Mouse (Mus musculus) monocyte, adult 5-6 weeks (primary cell): ENCODE data around the gene Rnf181. TPM values are rescaled to one million over a fixed set of nuclear protein-coding genes. Genes with fewer than 3 reads are reported as not detected.

Source experiments
- ATAC-seq: fragments of 153-309, 156-312 bp; replicated peaks from 2 replicates; pipeline ENCODE4 v1.8.0; 2017; ENCODE audit warnings: mild to moderate bottlenecking; ENCODE audit not compliant: low TSS enrichment, insufficient number of reproducible peaks, severe bottlenecking, poor library complexity, low FRiP score
- total RNA-seq: library from RNA; stranded (forward); fragments of 200-1000, 200-491, 200-594 nt; gene quantifications from 3 replicates; pipeline ENCODE4 v1.2.3, GENCODE M21; 2017

The Rnf181 gene
- total RNA-seq, 1 experiment from 2014 or later, result 56.1 TPM

DNA sequence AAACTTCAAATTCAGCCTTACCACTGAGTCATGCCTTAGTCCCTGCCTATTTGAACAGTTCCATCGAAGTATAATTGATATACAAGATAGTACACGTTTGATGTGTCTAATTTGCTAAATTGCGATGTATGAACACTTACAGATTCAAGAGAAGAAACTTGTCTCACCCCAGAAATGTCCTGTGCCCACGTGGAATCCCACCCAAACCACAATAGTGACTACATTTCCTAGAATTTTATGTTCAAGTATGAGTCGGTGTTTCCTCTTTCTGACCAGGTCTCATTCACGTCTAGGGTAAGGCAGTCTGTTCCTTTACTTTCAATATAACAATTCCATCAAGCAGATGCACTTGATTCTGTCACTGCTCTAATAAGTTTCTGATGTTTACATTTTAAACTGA, 21.1 kb downstream of the Rnf181 start:
- no peak for ATAC-seq

DNA sequence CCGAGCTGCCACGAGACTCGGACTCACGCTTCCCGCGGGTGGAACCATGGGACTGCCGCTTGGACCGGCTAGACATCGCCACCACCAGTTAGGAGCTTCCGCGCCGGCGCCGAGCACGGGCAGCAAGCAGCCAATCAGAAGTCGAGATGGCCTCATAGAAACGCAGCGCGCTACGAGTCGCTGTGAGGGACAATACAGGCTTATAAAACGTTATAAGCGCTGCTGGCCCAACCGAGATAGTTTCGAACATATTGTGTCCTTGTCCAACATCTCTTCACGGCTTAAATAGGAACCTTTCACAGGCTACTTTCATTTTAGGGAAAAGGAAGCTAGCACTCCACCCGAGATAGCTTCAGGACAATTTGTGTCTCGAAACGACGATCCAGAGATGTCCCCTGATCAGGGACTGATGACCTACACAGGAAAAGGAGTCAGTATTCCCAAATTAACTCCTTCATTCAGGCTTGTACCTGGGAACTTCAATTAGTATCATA, 21.6 kb downstream of the Rnf181 start, which contains the start of gene Usp39:
Gene Usp39, minus strand, starts transcription at position 111 of the 494 bp plus-strand sequence.
- ATAC-seq, result peak; percentile 91

DNA sequence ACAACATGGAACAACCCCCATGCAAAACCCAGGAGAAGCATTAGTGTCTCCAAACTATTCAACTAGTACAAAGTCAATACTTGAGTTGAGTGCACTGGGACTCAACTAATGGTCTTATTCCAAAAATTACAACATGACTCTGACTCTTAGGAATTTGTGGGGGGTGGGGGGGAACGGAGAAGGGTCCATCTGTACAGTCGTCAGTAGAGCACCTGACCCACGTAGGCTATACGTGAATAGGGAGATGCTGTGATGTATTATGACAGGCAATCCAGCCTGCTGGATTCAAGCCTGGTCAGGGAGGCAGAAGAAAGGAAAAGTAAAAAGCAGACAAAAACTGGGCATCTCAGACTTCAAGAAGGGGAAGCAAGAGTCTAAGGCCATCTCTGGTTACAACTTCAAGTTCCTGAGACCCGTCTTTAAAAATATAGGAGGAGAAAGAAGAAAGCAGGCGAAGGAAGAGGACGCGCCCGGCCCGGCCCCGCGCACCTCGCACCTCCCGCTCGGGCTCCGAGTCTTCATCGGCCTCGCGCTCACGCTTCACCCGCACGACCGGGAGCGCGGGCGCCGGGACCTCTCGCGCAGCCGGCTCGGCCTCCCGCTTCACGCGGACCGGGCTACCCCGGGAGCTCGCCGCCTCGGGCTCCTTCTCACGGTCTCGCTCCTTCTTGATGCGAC, 22.2 kb downstream of the Rnf181 start:
- no peak for ATAC-seq

DNA sequence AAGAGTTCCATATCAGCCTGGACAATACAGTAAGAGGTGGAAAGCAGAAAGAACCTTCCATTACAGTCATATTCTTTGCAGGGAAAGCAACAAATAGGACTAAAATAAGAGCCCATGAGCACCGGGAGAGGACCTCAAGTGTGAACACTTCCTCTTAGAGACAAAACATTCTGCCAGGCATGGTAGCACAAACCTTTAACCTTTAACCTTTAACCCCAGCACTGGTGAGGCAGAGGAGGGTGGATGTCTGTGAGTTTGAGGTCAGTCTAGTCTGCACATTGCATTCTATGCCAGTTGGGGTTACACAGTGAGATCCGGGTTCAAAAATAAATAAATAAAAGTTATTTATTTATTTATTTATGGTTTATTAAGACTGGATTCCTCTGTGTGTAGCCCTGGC, 26.3 kb downstream of the Rnf181 start:
- no peak for ATAC-seq

DNA sequence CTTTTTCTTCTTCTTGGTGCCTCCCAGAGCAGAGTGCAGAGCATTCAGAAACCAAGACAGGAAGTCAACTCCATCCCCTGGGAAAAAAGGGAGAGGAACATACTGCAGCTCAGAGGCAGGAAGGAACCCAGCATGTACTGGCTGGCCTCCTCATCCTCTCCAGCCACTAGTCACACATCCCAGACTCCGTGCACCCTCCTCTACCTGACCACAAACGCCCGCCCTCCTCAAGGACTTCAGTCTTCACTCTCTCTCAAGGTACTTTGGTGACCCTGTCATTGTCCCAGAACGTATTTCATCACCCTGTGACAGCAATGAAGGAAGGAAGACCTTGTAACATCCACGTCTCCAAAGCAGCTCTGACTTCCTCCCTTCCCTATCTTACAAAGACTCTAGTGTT, 33.6 kb downstream of the Rnf181 start:
- no peak for ATAC-seq

DNA sequence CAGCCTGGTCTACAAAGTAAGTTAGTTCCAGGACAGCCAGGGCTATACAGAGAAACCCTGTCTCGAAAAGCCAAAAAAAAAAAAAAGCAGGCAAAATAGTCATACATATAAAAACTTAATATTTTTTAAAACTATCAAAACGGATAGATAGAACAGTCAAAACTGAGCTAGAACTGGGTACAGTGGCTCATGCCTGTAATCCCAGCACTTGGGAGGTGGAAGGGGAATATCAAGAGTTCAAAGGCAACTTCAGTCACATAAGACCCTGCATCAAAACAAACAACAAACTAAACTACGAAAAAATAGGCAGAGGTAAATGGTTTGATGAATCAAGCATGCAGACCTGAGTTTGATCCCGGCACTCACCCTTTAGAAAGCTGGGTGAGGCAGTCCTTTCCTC, 36.6 kb downstream of the Rnf181 start:
- ATAC-seq, result no peak

DNA sequence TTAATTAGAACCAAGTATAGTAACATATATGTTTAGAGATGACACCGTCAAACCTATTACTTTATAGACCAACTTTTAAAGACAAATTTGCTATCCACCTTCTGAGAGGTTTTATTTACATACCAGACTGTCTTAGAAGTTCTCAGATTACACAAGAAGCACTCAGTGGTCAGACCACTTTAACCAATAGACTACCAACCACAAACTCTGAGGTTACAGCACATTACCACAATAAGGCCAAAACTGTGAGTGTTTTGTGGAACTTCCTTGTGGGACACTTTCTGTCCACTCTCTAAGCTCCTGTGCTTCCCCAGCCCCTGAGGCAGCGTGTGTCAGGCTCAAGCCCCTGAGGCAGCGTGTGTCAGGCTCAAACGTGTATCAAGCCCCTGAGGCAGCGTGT, 37.7 kb downstream of the Rnf181 start:
- no peak for ATAC-seq

DNA sequence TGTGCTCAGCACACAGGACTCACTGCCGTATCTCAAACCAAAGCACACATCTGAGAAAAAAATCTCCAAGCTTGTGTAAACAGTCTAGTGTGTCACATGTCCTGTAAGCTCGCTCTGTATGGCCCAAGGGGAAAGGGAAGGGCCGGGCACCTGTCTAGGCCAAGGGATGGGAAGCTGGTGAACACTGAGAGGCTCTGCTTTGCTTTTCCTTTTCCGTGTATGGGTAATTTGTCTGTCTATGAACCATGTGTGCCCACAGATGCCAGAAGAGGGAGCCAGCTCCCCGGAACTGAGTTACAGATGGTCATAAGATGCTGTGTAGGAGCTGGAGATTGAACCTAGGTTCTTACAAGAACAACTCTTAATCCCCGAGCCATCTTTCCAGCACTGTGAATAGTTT, 40.5 kb downstream of the Rnf181 start:
- no peak for ATAC-seq

DNA sequence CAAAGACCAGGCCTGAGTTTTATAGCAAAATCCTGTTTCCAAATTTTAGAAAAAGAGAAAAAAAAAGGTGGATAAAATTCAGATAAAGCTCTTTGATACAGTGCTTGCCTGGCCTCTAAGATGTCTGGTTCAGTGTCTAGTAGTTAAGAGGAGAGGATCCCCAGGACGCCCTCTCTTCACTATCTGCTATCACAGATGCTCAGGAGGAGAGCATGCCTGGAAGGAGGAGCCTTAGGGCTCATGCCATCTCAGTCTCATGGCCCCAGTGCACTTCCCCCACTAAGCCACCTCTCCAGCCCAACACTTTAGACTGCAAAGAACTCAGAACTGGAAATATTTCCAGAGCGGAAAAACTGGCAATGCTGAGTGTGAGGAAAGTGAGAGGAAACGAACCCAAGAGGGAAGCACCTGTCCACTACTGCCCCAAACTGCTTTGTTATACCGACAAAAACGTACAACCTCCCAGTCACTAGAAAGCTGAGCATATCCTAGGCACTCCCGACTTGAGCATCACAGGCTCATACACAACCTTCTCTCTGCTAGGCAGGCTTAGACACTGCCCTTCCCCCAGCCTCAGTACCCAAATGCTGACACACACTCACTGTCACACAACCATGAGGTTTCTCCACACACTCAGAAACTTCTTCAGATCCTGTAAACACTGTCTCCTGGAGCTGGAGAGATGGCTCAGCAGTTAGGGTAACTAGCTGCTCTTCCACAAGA, 42.8 kb downstream of the Rnf181 start:
- ATAC-seq, result no peak

DNA sequence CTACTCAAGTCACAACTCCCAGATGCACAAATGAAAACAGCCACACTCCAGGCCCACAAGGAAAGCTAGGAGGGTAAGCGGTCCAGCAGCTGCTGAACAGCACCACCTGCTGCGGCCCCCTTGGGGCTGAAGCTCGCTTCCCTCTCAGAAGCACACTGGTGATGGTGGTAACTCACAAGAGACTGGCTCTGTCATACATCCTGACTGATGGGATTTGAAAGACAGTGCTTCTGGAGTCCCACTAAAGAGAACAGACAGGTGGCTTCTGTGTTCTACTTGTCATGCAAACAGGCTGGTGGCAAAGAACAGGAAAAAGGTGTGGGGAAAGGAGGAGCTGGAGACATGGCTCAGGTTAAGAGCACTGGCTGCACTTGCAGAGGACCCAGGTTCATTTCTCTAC, 43.8 kb downstream of the Rnf181 start:
- ATAC-seq, result no peak

DNA sequence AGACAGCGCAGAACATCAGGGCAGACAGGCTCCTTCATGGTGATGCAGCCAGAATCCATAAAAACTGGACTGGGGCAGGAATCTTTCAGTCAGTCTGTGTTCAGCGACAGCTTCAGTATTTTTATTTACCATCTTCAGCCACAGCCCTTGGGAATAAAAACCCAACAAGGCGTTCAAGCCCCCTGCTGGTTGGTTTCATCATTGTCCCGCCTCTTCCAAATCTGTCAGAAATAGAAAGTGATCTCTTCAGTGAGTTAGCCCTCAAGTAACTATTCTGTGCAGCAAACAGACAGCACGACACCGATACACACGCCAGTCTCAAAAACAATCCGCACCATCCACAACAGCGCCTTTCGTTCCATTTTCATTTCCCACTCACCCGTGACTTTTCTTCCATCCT, 47.7 kb downstream of the Rnf181 start:
- no peak for ATAC-seq

DNA sequence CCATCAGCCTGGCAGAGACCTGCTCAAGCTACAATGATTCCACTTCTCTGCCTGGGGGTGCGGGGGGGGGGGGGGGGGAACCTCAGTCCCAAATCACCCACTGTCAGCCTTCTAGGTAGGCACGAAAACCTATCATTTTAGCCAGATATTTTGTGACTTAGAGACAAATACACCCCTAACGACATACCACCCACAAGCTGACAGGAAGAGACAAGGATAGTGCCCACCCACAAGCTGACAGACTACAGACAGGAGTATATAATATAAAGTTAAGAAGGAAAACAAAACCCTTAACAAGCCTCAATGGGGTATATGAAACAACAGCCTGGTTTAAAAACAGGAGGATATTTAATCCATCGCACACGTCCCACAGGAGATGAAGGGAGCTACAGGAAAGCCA, 48.3 kb downstream of the Rnf181 start:
- ATAC-seq, result no peak

DNA sequence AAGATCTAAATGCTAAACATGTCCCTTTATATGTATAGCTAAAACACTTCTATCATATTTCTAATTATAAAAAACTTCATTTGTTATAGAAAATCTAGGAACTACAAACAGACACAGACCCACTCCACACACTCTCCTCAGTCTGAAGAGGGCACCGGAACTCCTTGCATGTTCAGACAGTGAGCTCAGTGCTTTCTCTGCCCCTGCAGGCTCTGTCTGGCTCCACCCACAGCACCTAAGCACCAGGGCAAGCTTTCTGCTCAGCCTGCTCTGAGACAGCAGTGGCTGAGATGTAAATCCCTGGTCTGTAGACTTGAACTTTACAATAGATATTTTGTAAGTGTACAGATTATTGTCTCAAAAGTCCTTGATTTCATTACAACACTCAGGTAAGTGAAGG, 50.7 kb downstream of the Rnf181 start:
- ATAC-seq, result no peak

DNA sequence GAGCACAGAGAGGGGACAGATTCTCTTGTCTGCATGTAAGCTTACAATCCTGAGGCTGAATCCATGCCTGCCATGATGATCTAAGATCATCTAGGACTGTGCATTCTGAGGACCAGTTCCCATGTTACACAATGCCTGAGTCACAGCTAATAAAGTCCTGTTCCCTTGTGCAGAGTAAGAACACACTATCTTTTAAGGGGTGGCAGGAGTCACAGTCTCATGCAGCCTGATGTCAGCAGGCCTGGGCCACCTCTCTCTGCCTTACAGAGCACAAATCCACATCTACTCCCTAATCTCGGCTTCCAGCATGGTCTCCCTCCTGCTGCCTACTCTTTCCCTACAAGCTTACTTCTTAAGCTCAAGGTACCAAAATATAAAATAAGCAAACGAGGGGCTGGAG, 51.4 kb downstream of the Rnf181 start:
- ATAC-seq, result no peak

DNA sequence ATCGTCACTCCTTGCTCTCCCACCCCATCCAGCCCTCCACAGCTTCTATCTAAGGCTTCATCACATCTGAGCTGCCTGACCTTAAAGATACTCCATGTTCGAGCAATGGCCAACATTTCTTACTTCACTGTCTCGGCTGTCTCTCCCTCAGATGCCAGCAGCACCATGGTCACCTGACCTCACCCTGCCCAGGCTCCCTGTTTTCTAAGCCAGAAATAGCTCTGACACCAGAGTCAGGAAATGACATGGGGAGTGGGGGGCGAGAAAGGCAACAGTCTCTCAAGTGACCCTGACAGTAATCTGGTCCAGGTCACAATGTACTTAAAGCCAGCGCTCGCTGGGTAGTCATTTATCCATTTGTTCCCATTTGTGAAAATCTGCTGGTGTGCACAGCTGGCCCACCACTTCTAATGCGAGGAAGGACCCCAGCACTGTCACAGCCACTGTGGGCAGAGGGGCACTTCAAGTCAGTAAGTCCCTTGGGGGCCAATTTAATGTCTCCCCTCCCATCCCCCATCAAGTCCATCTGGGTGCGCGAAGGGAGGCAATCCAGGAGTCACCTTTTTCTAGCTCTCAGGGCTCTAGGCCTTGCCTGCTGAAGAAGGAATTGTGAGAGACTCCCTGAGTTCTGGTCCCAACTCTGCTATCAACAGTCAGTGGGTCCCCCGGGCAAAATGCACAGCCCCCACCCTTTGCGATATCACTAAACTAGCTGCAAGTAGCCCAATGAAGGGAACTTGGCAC, 53.5 kb downstream of the Rnf181 start:
- ATAC-seq, result no peak

DNA sequence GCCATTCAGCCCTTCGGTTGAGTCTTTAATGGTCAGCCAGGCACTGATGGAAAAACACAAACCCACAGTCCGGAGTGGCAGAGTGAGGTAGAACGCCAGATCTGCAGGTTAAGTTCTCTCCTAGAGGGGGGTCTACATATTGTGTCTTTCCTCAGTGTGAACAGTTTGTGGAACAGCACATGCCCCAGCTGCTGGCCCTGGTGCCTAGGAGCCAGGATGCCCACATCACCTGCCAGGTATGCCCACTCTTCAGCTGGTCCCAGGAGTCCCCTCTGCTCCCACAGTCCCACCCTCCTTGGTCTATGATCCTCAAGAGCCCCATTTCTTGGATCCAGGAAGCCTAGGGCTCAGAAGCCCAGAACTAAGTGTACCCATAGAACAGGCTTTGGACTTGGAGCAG, 54.6 kb downstream of the Rnf181 start:
- ATAC-seq, result no peak
